Mouse (Mus musculus) lung, postnatal 0 days (tissue): ENCODE results near the gene Garem2. TPM values are rescaled to one million over a fixed set of nuclear protein-coding genes. Genes with fewer than 3 reads are reported as not detected.

Experiments used
- ATAC-seq: fragments of 200-750 bp; cut with Nextera tagmentation; 2 replicates; pipeline ENCODE4 v1.8.0; 2017; ENCODE audit warnings: moderate library complexity
- DNase-seq: peaks from one replicate; pipeline ENCODE4 v3.0.0-alpha.2; 2016; ENCODE audit warnings: low spot score
- H3K27ac ChIP-seq: fragments of 300-500 bp; sonication (generic); 2 replicates; pipeline ENCODE4 v1.5.1; 2014; ENCODE audit warnings: antibody characterized with exemption, mild to moderate bottlenecking, low read length, mixed read lengths
- H3K27me3 ChIP-seq: fragments of 300-500 bp; sonication (generic); replicated peaks from 2 replicates; pipeline ENCODE4 v1.6.1; 2014; ENCODE audit warnings: low read length, mixed read lengths; ENCODE audit not compliant: insufficient read depth
- H3K36me3 ChIP-seq: fragments of 300-500 bp; sonication (generic); 2 replicates; pipeline ENCODE4 v1.6.1; 2014; ENCODE audit warnings: low read length, mixed read lengths; ENCODE audit not compliant: insufficient read depth
- H3K4me1 ChIP-seq: fragments of 300-500 bp; sonication (generic); 2 replicates; pipeline ENCODE4 v1.6.1; 2014; ENCODE audit warnings: antibody characterized with exemption, low read depth, low read length, mixed read lengths; ENCODE audit not compliant: insufficient read depth
- H3K4me2 ChIP-seq: fragments of 300-500 bp; sonication (generic); replicated peaks from 2 replicates; pipeline ENCODE4 v1.6.1; 2014; ENCODE audit warnings: low read depth, mild to moderate bottlenecking, low read length, moderate library complexity, mixed read lengths
- H3K4me3 ChIP-seq: fragments of 300-500 bp; sonication (generic); 2 replicates; pipeline ENCODE4 v1.5.1; 2014; ENCODE audit warnings: low read depth, low read length
- H3K9ac ChIP-seq: fragments of 300-500 bp; sonication (generic); replicated peaks from 2 replicates; pipeline ENCODE4 v1.6.1; 2014; ENCODE audit warnings: low read depth, mild to moderate bottlenecking
- H3K9me3 ChIP-seq: fragments of 300-500 bp; sonication (generic); 2 replicates; pipeline ENCODE4 v1.6.1; 2016; ENCODE audit warnings: low read length, mixed read lengths
- CTCF ChIP-seq: IDR thresholded peaks from 2 replicates; pipeline ENCODE4 v1.5.1; 2016; ENCODE audit warnings: antibody characterized with exemption, mild to moderate bottlenecking
- EP300 ChIP-seq: IDR thresholded peaks from 2 replicates; pipeline ENCODE4 v1.6.1; 2016; ENCODE audit warnings: antibody characterized with exemption, mild to moderate bottlenecking, control low read depth
- WGBS: fragments of 180-500 bp; shearing (Covaris S2); extraction: QIAGEN DNeasy Blood & Tissue Kit; methylation state at CpG from one replicate; pipeline ENCODE4 v1.1.7; 2014; 5-methylcytosine and 5-hydroxymethylcytosine counted together
- polyA plus RNA-seq: library from polyadenylated mRNA; unstranded; fragments of >200 nt; fragmentation: Nextera tagmentation; extraction: Ambion mirVana; gene quantifications from 2 replicates; pipeline ENCODE4 v1.2.1, GENCODE M21; 2015

Gene Garem2
- polyA plus RNA-seq, 1 experiment from 2014 or later, result 0.04 TPM

DNA sequence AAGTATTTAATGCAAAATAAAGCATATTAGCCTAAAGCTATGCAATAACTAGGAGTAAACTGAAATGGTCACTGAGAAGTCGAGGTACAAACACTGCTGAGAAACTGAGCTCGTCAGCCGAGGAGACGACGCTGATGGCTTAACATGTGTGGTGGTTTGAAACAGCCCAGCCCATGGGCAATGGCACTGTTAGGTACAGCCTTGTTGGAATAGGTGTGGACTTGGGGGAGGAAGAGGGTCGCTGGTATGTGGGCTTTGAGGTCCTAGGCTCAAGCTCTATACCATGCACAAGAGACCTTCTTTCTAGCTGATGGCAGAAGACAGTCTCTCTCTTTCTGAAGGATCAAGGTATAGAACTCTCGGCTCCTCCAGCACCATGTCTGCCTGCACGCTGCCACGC, 32.3 kb downstream of the Garem2 start:
- no peaks in the 10 kb centered on the region for H3K9me3 ChIP-seq
- H3K4me1 ChIP-seq, result no peaks in the 10 kb centered on the region
- 92% methylated on average over 9 of the region's 9 CpGs for WGBS
- ATAC-seq (no peak), DNase-seq (no peak)
- H3K36me3 ChIP-seq, result peaks cover 31% of the 10 kb centered on the region
- H3K27ac ChIP-seq, result no peak overlapping the region
- no peak overlapping the region for H3K4me3 ChIP-seq
- H3K27me3 ChIP-seq, result no peaks in the 10 kb centered on the region
- H3K4me2 ChIP-seq, result no peak overlapping the region
- no peak overlapping the region for H3K9ac ChIP-seq
- TF ChIP-seq EP300 (no peak), CTCF (no peak)

DNA sequence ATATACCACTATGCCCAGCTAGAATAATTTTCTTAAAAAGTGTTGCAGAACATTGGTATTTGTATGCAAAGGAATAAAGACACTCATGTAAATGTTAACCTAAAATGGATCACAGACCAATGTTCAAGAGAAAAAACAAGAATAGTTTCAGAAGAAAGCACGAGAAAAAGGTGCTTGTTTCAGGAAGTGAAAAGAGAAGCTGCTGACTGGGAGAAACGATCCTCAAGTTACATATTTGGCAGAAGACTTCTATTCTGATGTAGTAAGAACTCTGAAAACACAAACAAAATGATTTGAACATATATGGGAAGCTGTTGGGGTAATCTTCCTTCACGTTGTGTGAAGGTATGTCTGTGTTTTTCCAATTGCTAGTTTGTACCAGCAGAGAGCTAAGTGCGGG, 33.2 kb downstream of the Garem2 start:
- peaks cover 26% of the 10 kb centered on the region for H3K36me3 ChIP-seq
- DNase-seq, result no peak
- no peak for TF ChIP-seq EP300
- TF ChIP-seq CTCF, result no peak
- no peaks in the 10 kb centered on the region for H3K27me3 ChIP-seq
- no peaks in the 10 kb centered on the region for H3K9me3 ChIP-seq
- H3K4me2 ChIP-seq, result no peak overlapping the region
- H3K4me1 ChIP-seq, result no peaks in the 10 kb centered on the region
- 91% methylated on average over 4 of the region's 4 CpGs for WGBS
- no peak for ATAC-seq
- no peak overlapping the region for H3K4me3 ChIP-seq
- H3K9ac ChIP-seq, result no peak overlapping the region
- no peak overlapping the region for H3K27ac ChIP-seq

DNA sequence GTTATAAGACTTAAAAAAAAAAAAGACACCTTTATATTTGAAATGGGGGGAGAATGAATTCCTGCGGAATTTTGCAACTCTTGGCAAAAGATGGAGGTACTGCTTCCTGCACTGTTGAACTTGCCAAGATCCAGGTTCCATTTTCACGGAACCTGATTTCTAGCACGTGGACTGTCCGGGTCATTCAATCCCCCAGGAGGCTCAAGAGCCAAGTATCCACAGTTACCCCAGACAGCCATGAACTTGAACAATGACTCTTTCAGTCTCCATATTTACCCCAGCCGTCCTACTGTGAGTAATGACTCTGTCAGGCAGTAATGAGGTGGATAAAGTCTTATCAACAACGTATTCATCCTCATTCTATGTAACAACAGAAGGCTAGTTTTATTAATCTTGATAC, 41.6 kb downstream of the Garem2 start:
- H3K27ac ChIP-seq, result no peak overlapping the region
- H3K4me1 ChIP-seq, result 0 out of 2 replicates have a peak, but pooled peaks cover 1% of the 10 kb centered on the region
- no peaks in the 10 kb centered on the region for H3K9me3 ChIP-seq
- no peak overlapping the region for H3K4me2 ChIP-seq
- peaks cover 13% of the 10 kb centered on the region; the same call in 1 of the 2 replicates for H3K36me3 ChIP-seq
- no peak overlapping the region for H3K4me3 ChIP-seq
- TF ChIP-seq CTCF (no peak), EP300 (no peak)
- WGBS, result 86% methylated on average over 6 of the region's 6 CpGs
- H3K9ac ChIP-seq, result no peak overlapping the region
- H3K27me3 ChIP-seq, result no peaks in the 10 kb centered on the region
- ATAC-seq (no peak), DNase-seq (no peak)

DNA sequence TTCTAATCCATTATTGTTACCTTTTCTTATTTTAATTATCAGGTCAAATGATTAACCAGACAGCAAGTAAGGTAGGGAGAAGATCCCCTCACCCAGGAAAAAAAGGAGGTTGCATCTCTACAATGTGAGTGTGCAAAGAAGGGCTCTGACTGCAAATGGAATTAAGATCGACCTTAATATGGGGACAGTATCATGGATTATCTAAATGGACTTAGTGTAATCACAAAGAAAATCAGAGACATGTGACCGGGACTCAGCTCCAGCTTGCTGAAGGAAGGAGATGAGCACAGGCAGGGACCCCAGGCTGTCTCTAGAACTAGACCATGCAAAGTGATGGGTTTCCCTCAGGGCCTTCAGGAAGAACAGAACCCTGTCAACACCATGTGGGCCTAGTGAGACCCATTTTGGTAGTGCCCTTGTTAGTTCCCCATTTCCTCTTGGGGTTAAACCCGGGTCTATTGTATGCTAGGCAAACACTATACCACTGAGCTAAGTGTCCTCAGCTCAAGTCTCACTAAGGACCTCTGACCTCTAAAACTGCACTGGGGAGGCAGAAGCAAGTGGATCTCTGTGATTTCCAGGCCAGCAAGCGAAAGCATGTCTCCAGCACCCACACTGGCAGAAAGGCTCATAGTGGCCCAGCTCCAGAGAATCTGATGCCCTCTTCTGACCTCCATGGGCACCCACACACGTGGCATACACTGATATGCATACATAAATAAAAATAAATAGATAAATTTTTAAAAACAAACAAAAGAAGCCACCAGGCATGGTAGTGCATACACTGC, 43.4 kb downstream of the Garem2 start:
- TF ChIP-seq EP300, result no peak
- no peak for TF ChIP-seq CTCF
- H3K9me3 ChIP-seq, result no peaks in the 10 kb centered on the region
- no peak overlapping the region for H3K27ac ChIP-seq
- no peak for ATAC-seq
- 0 out of 2 replicates have a peak, but pooled peaks cover 3% of the 10 kb centered on the region for H3K4me1 ChIP-seq
- 80% methylated on average over 5 of the region's 5 CpGs for WGBS
- H3K9ac ChIP-seq, result no peak overlapping the region
- no peak overlapping the region for H3K4me2 ChIP-seq
- no peak overlapping the region for H3K4me3 ChIP-seq
- DNase-seq, result no peak
- peaks cover 13% of the 10 kb centered on the region; the same call in 1 of the 2 replicates for H3K36me3 ChIP-seq
- no peaks in the 10 kb centered on the region for H3K27me3 ChIP-seq

DNA sequence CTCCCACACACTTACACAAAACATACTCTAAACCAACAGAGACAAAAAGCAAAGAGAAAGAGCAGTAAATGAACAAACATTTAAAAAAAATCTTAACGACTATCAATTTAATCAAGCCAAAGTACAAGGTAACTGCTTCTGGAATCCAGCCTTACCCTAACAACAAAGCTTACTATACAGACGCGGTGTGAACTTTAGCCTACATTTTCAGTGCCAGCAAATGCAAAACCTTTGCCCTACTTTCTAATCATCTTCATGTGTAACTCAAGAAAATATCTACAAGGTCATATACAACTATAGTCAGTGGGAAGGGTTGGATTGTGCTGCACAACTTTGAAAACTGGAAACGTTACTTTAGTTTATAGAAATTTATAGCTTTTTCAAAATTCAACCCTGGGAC, 47.0 kb downstream of the Garem2 start:
- ATAC-seq (no peak), DNase-seq (no peak)
- Histone ChIP-seq H3K4me1 (peaks cover 5% of the 10 kb centered on the region; the same call in 1 of the 2 replicates), H3K27ac (no peak overlapping the region), H3K4me3 (no peak overlapping the region), H3K27me3 (no peaks in the 10 kb centered on the region), H3K36me3 (no peaks in the 10 kb centered on the region), H3K4me2 (no peak overlapping the region), H3K9ac (no peak overlapping the region), H3K9me3 (no peaks in the 10 kb centered on the region)
- 64% methylated on average over 4 of the region's 4 CpGs for WGBS
- TF ChIP-seq CTCF, result no peak

DNA sequence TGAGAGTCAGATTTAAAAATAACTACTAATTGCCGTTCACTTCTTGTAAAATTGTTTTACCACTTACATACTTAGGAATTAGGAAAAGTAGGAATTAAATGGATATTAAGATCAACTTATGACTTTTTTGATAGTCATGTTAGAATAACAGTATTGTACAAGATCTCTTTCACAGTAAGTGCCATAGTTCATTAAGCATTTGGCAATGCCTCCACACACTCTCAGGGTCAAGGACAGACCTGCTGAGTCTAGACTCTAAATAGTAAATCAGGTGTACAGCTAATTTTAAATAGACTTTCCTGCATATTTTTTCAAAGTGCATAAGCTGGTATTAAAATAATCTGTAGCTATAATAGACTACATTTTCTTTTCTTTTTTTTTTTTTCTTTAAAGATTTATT, 47.5 kb downstream of the Garem2 start:
- WGBS, result 67% methylated on average over 1 of the region's 1 CpGs

More for the DNA sequence above, 47.5 kb downstream of the Garem2 start:
- Histone ChIP-seq H3K27ac (no peak overlapping the region), H3K9me3 (no peaks in the 10 kb centered on the region), H3K4me3 (no peak overlapping the region), H3K9ac (no peak overlapping the region), H3K4me1 (peaks cover 5% of the 10 kb centered on the region; the same call in 1 of the 2 replicates), H3K27me3 (no peaks in the 10 kb centered on the region), H3K4me2 (no peak overlapping the region), H3K36me3 (no peaks in the 10 kb centered on the region)
- ATAC-seq (no peak), DNase-seq (peak; percentile 10)
- no peak for TF ChIP-seq CTCF
- no peak for TF ChIP-seq EP300
